Mouse (Mus musculus): ENCODE measurements at regions not wholly inside any gene's neighbourhood (a gene's known extent, or its start where the extent isn't known, plus 50 kb on each side); places are given as distances from the start of the nearest gene placed in this dataset.
"Not testable (repeated sequence)": the region's sequence is repeated elsewhere in the genome, so short reads cannot be mapped to it uniquely, and the experiment has no call there.

GRCm38 (mm10) chr3:9064266-9065031, 545.4 kb downstream of the Zfp704 start:
- peak; percentile 64 for DNase-seq (ENCODE audit: low spot score)

GRCm38 (mm10) chr3:9063662-9064061, 546.2 kb downstream of the Zfp704 start:
- DNase-seq (ENCODE audit: low spot score) = no peak

GRCm38 (mm10) chr3:9061396-9061795, 548.5 kb downstream of the Zfp704 start:
- DNase-seq (ENCODE audit: low spot score) = no peak

- not testable (repeated sequence) for DNase-seq (ENCODE audit: low spot score)
Measured at GRCm38 (mm10) chr3:9057703-9058102, 552.2 kb downstream of the Zfp704 start.

GRCm38 (mm10) chr3:9056846-9057245, 553.0 kb downstream of the Zfp704 start:
- DNase-seq (ENCODE audit: low spot score) = no peak

- DNase-seq (ENCODE audit: low spot score) = no peak
Measured at GRCm38 (mm10) chr3:9055780-9056179, 554.1 kb downstream of the Zfp704 start.

All from ovary, postnatal 36 days (tissue).